Mouse (Mus musculus) left cerebral cortex, adult 2 months (tissue): ENCODE results near the gene Mrpl57. TPM values are rescaled to one million over a fixed set of nuclear protein-coding genes. Genes with fewer than 3 reads are reported as not detected.
"Not testable (repeated sequence)": the region's sequence is repeated elsewhere in the genome, so short reads cannot be mapped to it uniquely, and the experiment has no call there.

Experiments
- DNase-seq, 2 experiments: peaks; one replicate each; pipeline ENCODE4 v3.0.0; 2021 to 2022; ENCODE audit warnings: low spot score in 2 of 2, mixed read lengths in 1 of 2; ENCODE audit errors: extremely low spot score in 1 of 2
- H3K27ac ChIP-seq: fragments of 200-600 bp; 2 replicates; pipeline ENCODE4 v1.8.1; 2022
- H3K4me3 ChIP-seq: fragments of 200-600 bp; 2 replicates; pipeline ENCODE4 v1.8.1; 2022
- CTCF ChIP-seq: fragments of 200-600 bp; IDR thresholded peaks from 2 replicates; pipeline ENCODE4 v1.8.1; 2022; ENCODE audit warnings: antibody characterized with exemption, mild to moderate bottlenecking, moderate library complexity
- intact Hi-C: fragments of 180-260 bp; cut with DNase I; formaldehyde crosslinking; loops from one replicate; pipeline ENCODE4 v1.15.1; 2025
- total RNA-seq, 2 experiments: library from RNA; stranded (reverse); gene quantifications; 2 replicates each; pipeline ENCODE4 v1.2.3; 2021

Gene Mrpl57
- total RNA-seq, 2 experiments from 2014 or later = 58.9 to 60.3 TPM

- no peak overlapping the region for H3K27ac ChIP-seq
- no peak overlapping the region for H3K4me3 ChIP-seq
- intact Hi-C loops = loop anchor here (10.0 kb wide), 1 partner anchor 136 kb away; no protein-coding TSS in a partner anchor
- no peak for TF ChIP-seq CTCF
- no peak for DNase-seq
Observed at GRCm38 (mm10) chr14:57820839-57821238, 5.2 kb upstream of the Mrpl57 start.

- intact Hi-C loops = loop anchor here (2.0 to 10.0 kb wide), 2 partner anchors 28 to 142 kb away; partner anchors contain the start of gene Sap18
- no peak overlapping the region for H3K27ac ChIP-seq
- TF ChIP-seq CTCF = no peak; the same call in 1 of the 2 replicates
- DNase-seq = no peak
- peak overlapping the region; percentile 81 for H3K4me3 ChIP-seq
Observed at GRCm38 (mm10) chr14:57827284-57827683, 1.2 kb downstream of the Mrpl57 start.

GRCm38 (mm10) chr14:57833526-57833925 lies 7.5 kb downstream of the Mrpl57 start:
- DNase-seq = no peak
- Histone ChIP-seq H3K27ac (no peak overlapping the region), H3K4me3 (no peak overlapping the region)
- intact Hi-C loops = no loop called here
- no peak for TF ChIP-seq CTCF

- H3K4me3 ChIP-seq = no peak overlapping the region
- no peak overlapping the region for H3K27ac ChIP-seq
- intact Hi-C loops = no loop called here
- DNase-seq = no peak
- TF ChIP-seq CTCF = no peak
Observed at GRCm38 (mm10) chr14:57835157-57835556, 9.1 kb downstream of the Mrpl57 start.

DNA sequence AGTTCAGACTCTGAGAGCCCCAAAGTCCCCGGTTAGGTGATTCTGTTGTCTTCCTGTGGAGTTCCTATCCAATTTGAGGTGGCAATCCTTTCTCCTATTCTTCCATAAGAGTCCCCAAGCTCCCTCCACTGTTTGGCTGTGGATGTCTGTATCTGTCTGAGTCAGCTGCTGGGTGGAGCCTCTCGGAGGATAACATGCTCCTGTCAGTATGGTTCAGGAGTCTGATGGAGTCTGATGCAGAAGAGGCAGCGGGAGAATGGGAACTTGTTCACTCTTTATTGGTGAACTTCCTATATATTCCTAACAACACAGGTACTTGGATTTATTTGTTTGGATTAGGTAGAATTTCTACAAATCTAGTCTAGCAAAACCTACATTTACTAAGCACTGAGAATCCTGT lies 18.5 kb downstream of the Mrpl57 start:
- intact Hi-C loops = no loop called here
- no peak for DNase-seq
- H3K4me3 ChIP-seq = no peak overlapping the region
- TF ChIP-seq CTCF = no peak
- H3K27ac ChIP-seq = no peak overlapping the region

DNA sequence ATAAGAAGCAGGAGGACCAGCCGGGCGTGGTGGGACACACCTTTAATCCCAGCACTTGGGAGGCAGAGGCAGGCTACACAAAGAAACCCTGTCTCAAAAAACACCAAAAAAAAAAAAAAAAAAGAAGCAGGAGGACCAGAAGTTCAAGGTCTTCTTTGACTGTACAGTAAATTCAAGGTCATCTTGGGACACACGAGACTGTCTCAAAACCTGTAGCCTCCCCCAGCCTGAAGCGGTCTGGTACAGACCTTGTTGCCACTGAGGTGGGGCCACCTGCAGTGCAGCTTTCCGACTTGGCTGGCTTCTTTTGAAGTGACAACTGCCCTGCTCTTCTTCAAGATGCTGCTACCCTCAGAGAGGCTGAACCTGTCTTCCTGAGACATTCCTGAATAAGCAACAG lies 22.0 kb downstream of the Mrpl57 start:
- intact Hi-C loops, H3K4me3 ChIP-seq, DNase-seq, H3K27ac ChIP-seq: not testable (repeated sequence)

DNA sequence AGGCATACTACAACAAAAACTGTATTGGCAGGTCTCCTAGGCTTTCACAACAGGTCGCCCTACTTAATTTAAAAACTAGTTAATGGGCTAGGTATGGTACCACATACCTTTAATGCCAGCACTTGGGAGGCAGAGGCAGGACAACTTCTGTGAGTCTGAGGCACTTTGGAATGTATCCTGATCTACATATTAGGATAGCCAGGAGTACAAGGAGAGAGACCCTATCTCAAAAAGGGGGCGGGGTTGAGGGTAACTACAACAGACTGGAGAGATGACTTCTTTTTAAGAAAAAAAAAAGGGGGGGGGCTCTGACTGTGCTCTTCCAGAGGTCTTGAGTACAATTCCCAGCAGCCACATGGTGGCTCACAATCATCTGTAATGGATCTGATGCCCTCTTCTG lies 22.6 kb downstream of the Mrpl57 start:
- no peak overlapping the region for H3K27ac ChIP-seq
- no peak for DNase-seq
- no peak; the same call in 1 of the 2 replicates for TF ChIP-seq CTCF
- intact Hi-C loops = no loop called here
- no peak overlapping the region for H3K4me3 ChIP-seq

- H3K4me3 ChIP-seq = no peak overlapping the region
- no peak for DNase-seq
- TF ChIP-seq CTCF = no peak
- no peak overlapping the region for H3K27ac ChIP-seq
- intact Hi-C loops = no loop called here
Observed at GRCm38 (mm10) chr14:57850330-57850729, 24.3 kb downstream of the Mrpl57 start.

DNA sequence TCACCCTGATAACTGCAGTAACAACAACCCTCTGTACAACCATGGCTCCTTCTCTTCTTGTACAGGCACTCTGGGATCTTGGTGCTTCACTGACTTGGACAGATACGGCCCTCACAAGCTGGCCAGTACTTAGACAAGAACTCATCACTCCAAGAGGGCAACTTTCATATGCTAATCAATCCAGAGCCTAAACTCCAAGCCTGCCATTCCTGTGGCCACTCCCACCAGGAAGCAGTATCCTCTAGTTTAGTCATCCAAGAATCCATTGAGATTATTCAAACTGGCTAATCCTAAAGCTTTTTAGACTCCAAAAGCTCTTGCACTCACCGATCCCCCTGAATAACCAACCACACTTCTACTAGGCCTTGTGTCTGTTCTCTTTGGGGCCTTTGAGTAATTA lies 26.9 kb downstream of the Mrpl57 start:
- H3K27ac ChIP-seq = no peak overlapping the region
- TF ChIP-seq CTCF = no peak
- H3K4me3 ChIP-seq = no peak overlapping the region
- intact Hi-C loops = no loop called here
- no peak for DNase-seq

DNA sequence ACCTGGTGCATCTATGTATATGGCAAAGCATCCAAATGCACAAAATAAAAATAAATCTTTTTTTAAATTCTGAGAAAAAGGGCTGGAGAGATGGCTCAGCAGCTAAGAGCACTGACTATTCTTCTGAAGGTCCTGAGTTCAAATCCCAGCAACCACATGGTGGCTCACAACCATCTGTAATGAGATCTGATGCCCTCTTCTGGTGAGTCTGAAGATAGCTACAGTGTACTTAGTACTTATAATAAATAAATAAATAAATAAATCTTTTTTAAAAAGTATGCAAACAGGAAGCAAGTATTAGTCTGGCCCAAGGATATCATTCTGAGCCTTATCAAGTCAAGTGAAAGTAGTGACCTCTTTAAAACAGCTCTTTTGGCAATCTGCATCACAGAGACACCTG lies 30.0 kb downstream of the Mrpl57 start:
- DNase-seq, H3K27ac ChIP-seq, intact Hi-C loops, H3K4me3 ChIP-seq: not testable (repeated sequence)
- peak; percentile 15 for TF ChIP-seq CTCF

DNA sequence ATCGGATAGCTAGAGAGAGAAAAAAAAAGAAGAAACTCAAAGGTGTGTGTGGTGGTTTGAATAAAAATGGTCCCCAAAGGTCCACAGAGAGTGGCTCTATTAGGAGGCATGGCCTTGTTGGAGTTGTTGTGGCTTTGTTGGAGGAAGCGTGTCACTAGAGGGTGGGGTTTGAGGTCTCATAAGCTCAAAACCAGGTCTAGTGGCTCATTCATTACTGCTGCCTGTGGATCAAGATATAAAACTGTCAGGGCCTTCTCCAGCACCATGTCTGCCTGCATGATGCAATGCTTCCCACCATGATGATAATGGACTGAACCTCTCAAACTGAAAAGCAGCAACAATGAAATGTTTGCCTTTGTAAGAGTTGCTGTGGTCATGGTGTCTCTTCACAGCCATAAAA lies 32.6 kb downstream of the Mrpl57 start:
- intact Hi-C loops = no loop called here
- H3K27ac ChIP-seq = no peak overlapping the region
- no peak for DNase-seq
- H3K4me3 ChIP-seq = no peak overlapping the region
- TF ChIP-seq CTCF = no peak

DNA sequence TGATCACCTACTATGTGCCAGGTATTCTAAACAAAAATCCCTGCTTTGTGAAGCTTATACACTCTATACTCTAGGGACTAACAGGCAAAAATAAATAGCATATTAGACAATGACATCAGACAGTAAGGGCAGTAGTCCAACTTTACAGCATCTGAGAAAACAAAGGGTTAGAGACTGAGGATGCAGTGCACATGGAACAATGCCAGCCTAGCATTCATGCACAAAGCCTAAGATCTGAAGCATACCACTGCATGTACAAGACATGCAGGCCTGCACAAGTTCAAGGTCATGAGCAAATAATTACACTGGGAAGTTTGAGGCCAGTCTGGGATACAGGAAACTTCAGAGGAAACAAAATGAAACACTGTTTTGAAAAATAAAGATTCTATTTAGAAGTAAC lies 33.5 kb downstream of the Mrpl57 start:
- TF ChIP-seq CTCF = no peak
- intact Hi-C loops = no loop called here
- no peak overlapping the region for H3K4me3 ChIP-seq
- no peak for DNase-seq
- H3K27ac ChIP-seq = no peak overlapping the region

DNA sequence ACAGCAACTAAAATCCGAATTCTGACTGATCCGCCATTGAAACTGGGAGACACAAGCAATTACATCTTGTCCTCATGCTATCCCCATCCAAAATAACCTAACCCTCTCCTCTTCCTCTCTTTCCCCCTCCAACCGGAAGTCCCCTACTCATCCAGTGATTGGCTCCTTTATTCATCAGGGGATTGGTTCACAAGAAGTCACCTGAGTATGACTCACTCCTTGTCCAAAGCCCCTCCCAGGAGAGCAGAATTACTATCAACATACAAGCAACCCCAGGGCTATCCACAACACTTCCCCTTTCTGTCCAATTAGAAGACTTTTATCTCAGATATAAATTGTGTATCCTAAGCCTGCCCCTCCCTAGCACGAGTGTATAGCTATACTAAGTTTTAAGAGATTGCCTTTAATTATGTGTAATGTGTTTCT lies 36.0 kb downstream of the Mrpl57 start:
- Histone ChIP-seq H3K4me3 (no peak overlapping the region), H3K27ac (no peak overlapping the region)
- no peak for TF ChIP-seq CTCF
- intact Hi-C loops = no loop called here
- DNase-seq = no peak

DNA sequence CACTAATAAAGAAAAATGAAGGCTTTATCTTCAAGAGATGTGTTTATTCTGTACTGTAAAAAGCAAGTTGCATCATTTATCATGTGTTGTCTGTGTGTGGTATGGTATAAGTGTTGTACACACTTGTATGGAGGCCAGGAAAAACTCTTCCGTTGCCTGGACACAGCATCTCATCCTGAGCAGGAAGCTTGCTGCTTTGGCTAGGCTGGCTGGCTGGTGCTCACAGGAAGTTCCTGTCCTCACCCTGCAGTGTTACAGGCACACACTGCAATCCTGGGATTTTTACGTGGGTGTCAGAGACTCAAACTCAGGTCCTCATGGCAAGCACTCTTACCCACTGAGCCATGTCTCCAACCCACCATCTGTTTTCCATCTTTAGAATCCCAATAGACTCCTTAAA lies 37.1 kb downstream of the Mrpl57 start:
- DNase-seq = no peak
- Histone ChIP-seq H3K4me3 (no peak overlapping the region), H3K27ac (no peak overlapping the region)
- intact Hi-C loops = no loop called here
- TF ChIP-seq CTCF = no peak
